Mouse (Mus musculus): ENCODE measurements around the gene Ice2.

- TF ChIP-seq CTCF (IDR thresholded peaks at IDR 0.05; ENCODE audit: insufficient read depth, low read length) (no peak), POLR2A (IDR thresholded peaks at IDR 0.05; ENCODE audit: borderline replicate concordance, extremely low read depth, low read depth, low read length) (no peak)
These were observed 7.1 kb upstream of the Ice2 start for GRCm38 (mm10) chr9:69390631-69391030.
